Mouse (Mus musculus) heart, adult 11 months (tissue): Measurements from ENCODE around the gene Hoxc8.

Source experiments
- DNase-seq: peaks from one replicate; pipeline ENCODE4 v3.0.0; 2022

The Hoxc8 gene

DNA sequence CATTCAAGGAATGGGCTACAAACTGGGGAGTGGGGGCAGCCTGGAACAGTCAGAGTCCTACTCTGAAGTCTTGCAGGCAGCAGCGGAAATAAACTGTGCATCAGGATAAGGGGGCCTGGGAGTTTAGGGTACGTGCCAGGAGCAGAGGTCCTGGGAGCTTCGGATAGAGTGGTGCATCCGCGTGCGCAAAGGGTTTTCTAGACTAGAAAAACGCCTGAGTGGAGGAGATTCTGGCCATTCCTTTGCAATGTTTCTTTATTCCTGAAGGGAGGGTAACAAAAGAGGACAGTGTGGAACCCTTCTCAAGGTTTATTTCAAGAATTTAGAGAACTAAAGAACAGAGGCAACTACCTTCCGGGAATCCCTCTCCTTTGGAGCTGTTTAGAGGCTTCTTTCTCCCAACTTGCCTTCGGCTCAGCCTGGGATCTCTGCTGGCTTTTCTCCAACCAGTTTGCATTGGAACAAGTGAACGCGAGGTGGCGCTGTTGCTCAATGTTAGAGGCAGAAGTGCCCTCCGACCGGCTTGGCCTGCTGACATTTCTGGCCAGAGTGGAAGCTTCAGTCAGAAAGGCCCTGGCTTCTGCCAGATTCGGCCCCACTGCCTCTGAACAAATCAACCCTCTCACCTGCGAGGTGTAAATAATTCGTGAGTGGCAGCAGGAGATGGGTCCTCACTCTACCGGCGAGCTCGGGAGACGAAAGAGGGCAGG is 3.1 kb upstream of the Hoxc8 start:
- peak; percentile 97 for DNase-seq

- no peak for DNase-seq
Measured at GRCm38 (mm10) chr15:102988078-102988477, 2.3 kb upstream of the Hoxc8 start.

- no peak for DNase-seq
Measured at GRCm38 (mm10) chr15:102991782-102992181, 1.4 kb downstream of the Hoxc8 start.

- DNase-seq, result peak; percentile 88
Measured at GRCm38 (mm10) chr15:102992206-102992605, 1.8 kb downstream of the Hoxc8 start.

DNA sequence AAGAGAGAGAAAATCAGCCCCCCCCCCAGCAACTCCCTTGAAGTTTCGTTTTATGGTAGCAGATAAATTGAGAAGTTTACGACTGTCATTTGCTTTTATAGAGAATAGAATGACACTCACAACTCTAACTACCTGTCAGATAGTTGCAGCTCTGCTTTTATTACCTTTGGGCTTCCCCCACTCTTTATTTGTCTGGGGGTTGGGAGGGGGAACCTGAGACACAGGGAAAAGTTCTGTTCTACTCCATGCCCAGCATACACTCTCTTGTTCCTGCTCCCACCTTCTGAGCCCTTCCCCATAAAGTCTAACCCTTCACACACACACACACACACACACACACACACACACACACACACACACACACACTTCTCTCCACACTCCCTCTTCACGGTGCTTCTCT is 2.5 kb downstream of the Hoxc8 start:
- no peak for DNase-seq

- DNase-seq, result no peak
Measured at GRCm38 (mm10) chr15:102996548-102996947, 6.1 kb downstream of the Hoxc8 start.

- no peak for DNase-seq
Measured at GRCm38 (mm10) chr15:102997431-102997830, 7.0 kb downstream of the Hoxc8 start.

DNA sequence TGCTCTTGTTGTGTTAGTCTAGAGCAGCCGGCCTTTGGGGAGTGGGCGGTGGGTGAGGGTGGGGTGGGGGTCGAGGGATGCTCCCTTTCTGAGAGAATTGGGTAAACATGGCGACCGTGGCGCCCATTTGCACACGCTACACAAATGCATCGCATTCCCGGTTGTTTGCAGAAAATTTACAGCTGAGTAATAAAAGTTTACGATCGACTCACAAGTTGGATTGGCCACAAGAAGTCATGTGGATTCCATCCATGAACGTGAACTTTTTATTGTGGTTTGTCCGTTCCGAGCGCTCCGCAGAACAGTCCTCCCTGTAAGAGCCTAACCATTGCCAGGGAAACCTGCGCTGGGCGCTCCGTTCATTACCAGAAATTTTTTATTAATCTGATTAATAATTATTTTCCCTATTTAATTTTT is 7.5 kb downstream of the Hoxc8 start, which contains the start of gene Hoxc6:
Gene Hoxc6, plus strand, starts transcription at position 319 of the 417 bp plus-strand sequence.
- no peak for DNase-seq

- DNase-seq, result no peak
Measured at GRCm38 (mm10) chr15:102998608-102999182, 8.3 kb downstream of the Hoxc8 start.

- DNase-seq, result peak; percentile 98
Measured at GRCm38 (mm10) chr15:102999183-102999831, 8.9 kb downstream of the Hoxc8 start.

DNA sequence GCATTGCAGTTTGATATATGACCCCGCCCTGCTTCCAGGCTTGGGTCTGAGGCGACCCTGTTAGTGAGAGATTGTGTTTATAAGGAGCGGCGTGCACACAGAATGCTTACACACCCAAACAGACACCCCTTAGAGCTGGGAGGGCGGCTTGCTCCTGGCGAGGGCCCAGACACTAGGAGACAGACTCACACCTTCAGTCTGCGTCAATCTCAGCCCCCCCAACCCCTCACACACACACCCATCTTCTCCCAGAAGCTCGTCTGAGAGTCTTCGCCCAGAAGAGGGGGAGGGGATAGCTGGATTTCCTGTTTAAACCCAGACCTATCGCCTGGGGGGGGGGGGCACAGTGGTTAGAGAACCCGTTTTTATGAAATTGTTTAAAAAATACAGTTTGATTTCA is 9.5 kb downstream of the Hoxc8 start:
- peak; percentile 87 for DNase-seq

- DNase-seq, result peak; percentile 92
Measured at GRCm38 (mm10) chr15:103000501-103000901, 10.1 kb downstream of the Hoxc8 start.

- peak; percentile 65 for DNase-seq
Measured at GRCm38 (mm10) chr15:103001370-103001769, 11.0 kb downstream of the Hoxc8 start.

DNA sequence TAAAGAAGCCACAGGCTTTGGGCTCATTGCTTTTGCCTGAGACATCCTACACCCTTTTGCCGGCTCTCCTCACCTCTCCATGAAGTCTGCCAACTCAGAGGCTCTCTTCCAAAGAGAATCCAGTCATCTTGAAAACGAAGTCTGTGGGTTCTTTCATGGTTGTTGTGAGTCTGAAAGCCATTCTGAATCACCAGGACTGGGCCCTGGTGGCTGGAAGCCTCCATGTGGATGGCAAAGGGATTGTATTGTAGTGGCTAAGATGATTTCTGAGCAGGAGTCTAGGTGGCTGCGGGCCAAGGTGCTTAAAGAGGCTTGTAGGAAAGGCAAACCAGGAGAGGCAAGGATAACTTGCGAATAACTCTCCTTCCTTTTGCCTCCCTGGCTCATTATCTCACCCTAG is 11.7 kb downstream of the Hoxc8 start:
- no peak for DNase-seq

GRCm38 (mm10) chr15:103002821-103003448 is 12.5 kb downstream of the Hoxc8 start:
- DNase-seq, result peak; percentile 80

DNA sequence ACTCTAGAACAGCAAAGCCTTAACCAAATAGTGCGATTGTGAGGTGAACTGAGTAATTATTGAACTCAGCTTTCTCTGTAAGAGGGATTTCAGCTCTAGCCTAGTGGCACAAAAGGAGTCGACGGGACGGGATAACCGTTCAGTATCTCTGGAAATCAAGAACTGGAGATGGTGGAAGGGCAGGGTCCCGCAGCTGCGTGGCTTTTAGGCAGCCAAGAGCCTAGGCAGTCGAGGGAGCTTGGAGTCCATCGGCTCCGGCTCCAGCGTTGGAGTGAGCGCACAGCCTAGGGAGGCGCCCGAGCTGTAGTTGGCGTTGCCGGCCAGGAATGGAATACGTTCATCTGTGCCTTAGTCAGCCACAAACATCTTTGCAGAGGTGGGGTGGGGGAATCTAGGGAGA is 14.9 kb downstream of the Hoxc8 start:
- DNase-seq, result peak; percentile 60

DNA sequence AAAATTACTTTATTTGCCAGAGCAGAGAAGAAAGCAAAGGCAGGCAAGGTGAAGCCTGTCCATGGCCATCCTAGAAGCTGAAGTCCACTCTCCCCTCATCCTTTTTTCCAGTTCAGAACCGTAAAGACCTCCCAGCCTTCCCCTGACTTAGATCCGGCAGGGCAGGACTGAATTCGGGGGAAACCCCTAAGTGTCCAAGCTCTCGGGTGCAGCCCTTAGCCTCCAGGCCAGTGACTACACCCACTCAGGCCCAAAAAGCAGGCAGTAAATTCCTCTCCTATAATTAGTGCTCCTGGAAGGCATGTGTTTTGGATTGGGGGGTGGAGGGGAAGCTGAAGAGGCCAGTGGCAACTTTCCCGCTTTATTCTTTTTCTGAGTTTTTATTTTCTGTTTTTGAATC is 15.4 kb downstream of the Hoxc8 start:
- DNase-seq, result peak; percentile 74

DNA sequence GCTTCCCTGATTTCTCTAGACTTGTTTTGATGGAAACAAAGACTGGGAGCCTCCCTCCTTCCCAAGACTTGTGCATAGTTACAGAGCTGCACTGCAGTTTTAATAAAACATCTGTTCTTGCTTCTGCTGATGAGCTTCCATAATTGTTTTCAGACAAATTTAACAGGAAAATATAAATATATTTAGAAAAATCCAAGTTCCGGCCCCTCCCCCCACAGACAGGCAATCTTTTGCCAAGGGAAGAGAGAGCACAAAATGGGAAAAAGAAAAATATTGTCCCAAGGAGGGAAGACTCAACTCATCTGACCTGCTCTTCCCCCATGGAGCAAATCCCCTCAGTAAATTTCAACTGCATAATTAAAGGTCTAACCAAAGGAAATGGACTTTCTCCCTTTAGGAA is 15.9 kb downstream of the Hoxc8 start:
- DNase-seq, result no peak

DNA sequence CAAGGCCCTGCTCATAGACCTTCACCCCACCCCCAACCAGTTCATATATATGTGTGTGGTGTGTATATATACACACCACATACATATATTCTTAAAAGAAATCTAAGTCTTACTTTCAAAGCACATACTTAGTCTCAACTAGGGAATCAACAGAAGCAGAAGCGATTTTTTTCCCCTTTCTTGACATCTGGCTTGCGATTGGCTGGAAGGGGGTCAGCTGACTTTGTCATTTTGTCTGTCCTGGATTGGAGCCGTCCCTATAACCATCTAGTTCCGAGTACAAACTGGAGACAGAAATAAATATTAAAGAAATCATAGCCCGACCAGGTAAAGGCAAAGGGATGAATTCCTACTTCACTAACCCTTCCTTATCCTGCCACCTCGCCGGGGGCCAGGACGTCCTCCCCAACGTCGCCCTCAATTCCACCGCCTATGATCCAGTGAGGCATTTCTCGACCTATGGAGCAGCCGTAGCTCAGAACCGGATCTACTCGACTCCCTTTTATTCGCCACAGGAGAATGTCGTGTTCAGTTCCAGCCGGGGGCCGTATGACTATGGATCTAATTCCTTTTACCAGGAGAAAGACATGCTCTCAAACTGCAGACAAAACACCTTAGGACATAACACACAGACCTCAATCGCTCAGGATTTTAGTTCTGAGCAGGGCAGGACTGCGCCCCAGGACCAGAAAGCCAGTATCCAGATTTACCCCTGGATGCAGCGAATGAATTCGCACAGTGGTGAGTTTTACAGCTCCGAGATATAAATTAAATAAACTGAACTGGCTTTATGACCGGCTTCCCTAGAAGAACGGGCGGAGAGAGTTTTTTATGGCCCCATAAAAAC is 19.1 kb downstream of the Hoxc8 start:
- peak; percentile 79 for DNase-seq

- peak; percentile 77 for DNase-seq
Measured at GRCm38 (mm10) chr15:103010112-103010846, 19.9 kb downstream of the Hoxc8 start.

- peak; percentile 75 for DNase-seq
Measured at GRCm38 (mm10) chr15:103010847-103011555, 20.6 kb downstream of the Hoxc8 start.
